Comparison of ENCODE assay signal across 19 mouse cellular contexts in the genomic region with DNA sequence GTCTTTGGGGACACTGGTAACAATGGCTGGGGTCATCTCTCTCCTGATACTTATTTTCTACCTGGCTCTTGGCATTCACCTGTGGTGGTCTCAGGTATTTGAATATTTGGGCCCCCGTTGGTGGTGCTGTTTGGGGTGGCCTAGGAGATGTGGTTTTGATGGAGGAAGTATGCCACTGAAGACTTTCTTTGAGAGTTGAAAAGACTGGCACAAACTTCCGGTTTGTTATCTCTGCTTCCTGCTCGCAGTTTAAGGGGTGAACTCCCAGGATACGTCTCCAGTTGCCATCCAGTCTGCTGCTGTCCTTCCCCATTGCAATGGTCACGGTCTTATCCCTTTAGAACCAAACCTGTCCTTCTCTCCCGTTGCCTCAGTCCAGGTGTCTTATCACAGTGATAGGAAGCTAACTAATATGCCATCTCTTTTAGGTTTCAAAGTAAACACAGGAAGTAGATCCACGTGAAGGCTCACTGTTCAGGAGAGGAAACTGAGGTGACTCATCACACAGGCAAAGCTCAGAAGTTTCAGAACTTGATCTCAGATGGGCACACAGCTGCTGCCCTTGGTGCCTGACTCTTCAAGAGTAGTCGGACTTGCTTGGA. TPM values are rescaled to one million over a fixed set of nuclear protein-coding genes. Genes with fewer than 3 reads are reported as not detected.
DNase-seq lines count a peak whose midpoint lies in the region; ATAC-seq and TF ChIP-seq lines count a peak whose summit lies in the region.
"Had no signal": no experiment of that assay in that cellular context is flagged by ENCODE, and none has a peak within 500 bp of the region (broad histone marks: within the 10 kb centered on the region; RNA-seq: fewer than 3 reads in every experiment).

No protein-coding gene starts in this region.

- no peak for TF ChIP-seq CTCF in forebrain, postnatal 0 days (IDR thresholded peaks at IDR 0.05; ENCODE audit: low read depth)

- DNase-seq in 416B (ENCODE audit: low read depth): peak; percentile 85
- DNase-seq in thymus, postnatal 14 days: peak; percentile 47
- DNase-seq in kidney, postnatal 14 days: no peak
- DNase-seq in left cerebral cortex, adult 9 months (ENCODE audit: low spot score in 2 of 2): no peak
- no peak for DNase-seq in forebrain, postnatal 0 days
- DNase-seq: adrenal gland, postnatal 25 days; cerebellum, adult 11 months; gastrocnemius, postnatal 14 days; heart, adult 2 months had no signal

- peaks cover 62% of the 10 kb centered on the region for H3K4me1 ChIP-seq in megakaryocyte, embryonic 14.5 days
- no peaks in the 10 kb centered on the region for H3K4me1 ChIP-seq in forebrain, postnatal 0 days (ENCODE audit: insufficient read depth)
- H3K4me1 ChIP-seq in midbrain, embryonic 15.5 days: no peaks in the 10 kb centered on the region
- H3K4me1 ChIP-seq: embryonic facial prominence, embryonic 15.5 days; limb, embryonic 12.5 days; liver, embryonic 12.5 days had no signal

- H3K4me3 ChIP-seq in megakaryocyte, embryonic 14.5 days (replicated peaks): peak overlapping the region; percentile 69
- no peak overlapping the region for H3K4me3 ChIP-seq in forebrain, postnatal 0 days (ENCODE audit: low read depth, low read length)
- no peak overlapping the region for H3K4me3 ChIP-seq in midbrain, embryonic 15.5 days
- H3K4me3 ChIP-seq: embryonic facial prominence, embryonic 15.5 days; heart, adult 2 months; left cerebral cortex, adult 2 months; limb, embryonic 12.5 days; liver, embryonic 12.5 days had no signal

- 88% methylated on average over 8 of the region's 8 CpGs for WGBS in forebrain, postnatal 0 days
- 91% methylated on average over 8 of the region's 8 CpGs for WGBS in midbrain, embryonic 15.5 days

- H3K27ac ChIP-seq in forebrain, postnatal 0 days (ENCODE audit: low read depth, low read length): no peak overlapping the region
- H3K27ac ChIP-seq in midbrain, embryonic 15.5 days: no peak overlapping the region
- H3K27ac ChIP-seq: embryonic facial prominence, embryonic 15.5 days; heart, adult 2 months; left cerebral cortex, adult 2 months; limb, embryonic 12.5 days; liver, embryonic 12.5 days had no signal

- peak; percentile 78 for ATAC-seq in activated CD4-positive, CD25-positive, alpha-beta regulatory T cell, adult 4 months
- ATAC-seq in forebrain, postnatal 0 days: no peak
- no peak for ATAC-seq in midbrain, embryonic 15.5 days (replicated peaks)
- ATAC-seq: liver, embryonic 12.5 days; Patski had no signal

- no peaks in the 10 kb centered on the region for H3K36me3 ChIP-seq in megakaryocyte, embryonic 14.5 days (replicated peaks; ENCODE audit: low read length)
- H3K36me3 ChIP-seq in forebrain, postnatal 0 days (ENCODE audit: insufficient read depth): no peaks in the 10 kb centered on the region
- H3K36me3 ChIP-seq in midbrain, embryonic 15.5 days (replicated peaks): no peaks in the 10 kb centered on the region
- H3K36me3 ChIP-seq: embryonic facial prominence, embryonic 15.5 days; limb, embryonic 12.5 days; liver, embryonic 12.5 days had no signal

- H3K4me2 ChIP-seq in forebrain, postnatal 0 days (ENCODE audit: low read depth): no peak overlapping the region
- no peak overlapping the region for H3K4me2 ChIP-seq in midbrain, embryonic 15.5 days
- H3K4me2 ChIP-seq: embryonic facial prominence, embryonic 15.5 days; limb, embryonic 12.5 days; liver, embryonic 12.5 days; lung, embryonic 14.5 days; midbrain, embryonic 11.5 days had no signal

- H3K27me3 ChIP-seq in megakaryocyte, embryonic 14.5 days (replicated peaks): no peaks in the 10 kb centered on the region
- H3K27me3 ChIP-seq in forebrain, postnatal 0 days (ENCODE audit: insufficient read depth, low read length): no peaks in the 10 kb centered on the region
- no peaks in the 10 kb centered on the region for H3K27me3 ChIP-seq in midbrain, embryonic 15.5 days (replicated peaks)
- H3K27me3 ChIP-seq: embryonic facial prominence, embryonic 15.5 days; limb, embryonic 12.5 days; liver, embryonic 12.5 days; Patski had no signal

- no peaks in the 10 kb centered on the region for H3K9me3 ChIP-seq in megakaryocyte, embryonic 14.5 days
- H3K9me3 ChIP-seq in forebrain, postnatal 0 days (ENCODE audit: low read length): 0 out of 2 replicates have a peak, but pooled peaks cover 7% of the 10 kb centered on the region
- no peaks in the 10 kb centered on the region for H3K9me3 ChIP-seq in midbrain, embryonic 15.5 days
- H3K9me3 ChIP-seq: embryonic facial prominence, embryonic 15.5 days; limb, embryonic 12.5 days; liver, embryonic 12.5 days had no signal

- H3K9ac ChIP-seq in forebrain, postnatal 0 days: no peak overlapping the region
- no peak overlapping the region for H3K9ac ChIP-seq in midbrain, embryonic 15.5 days
- H3K9ac ChIP-seq: embryonic facial prominence, embryonic 15.5 days; limb, embryonic 12.5 days; liver, embryonic 12.5 days; lung, embryonic 14.5 days had no signal

RNA-seq across cellular contexts. Expression of a gene that starts 56.0 kb away (rescaled TPM):
- 10 to 100 TPM in 1 of 2 experiments, 1 to 10 TPM in 1; 7.5 to 10.5 TPM for polyA plus RNA-seq in activated CD4-positive, CD25-positive, alpha-beta regulatory T cell, adult 4 months (2017; shearing (Covaris generic))
- polyA plus RNA-seq in megakaryocyte, embryonic 14.5 days (2012; ENCODE audit: insufficient read depth, low replicate concordance): 0.97 TPM in 1 of 2 replicates, not detected in the other
- total RNA-seq in forebrain, postnatal 0 days (2014; rRNA removed): 11.4 and 37.0 TPM in 2 replicates
- 3.8 and 4.3 TPM in 2 replicates for polyA plus RNA-seq in forebrain, postnatal 0 days (2015; fragmentation: Nextera tagmentation; extraction: Ambion mirVana)
- polyA plus RNA-seq in midbrain, embryonic 15.5 days (2015; fragmentation: Nextera tagmentation; extraction: Ambion mirVana): 7.3 and 7.6 TPM in 2 replicates

Comparison
In these comparisons a context has a peak if more than half of its experiments do, and no peak if none do; other contexts are left out.
1. DNase-seq: peak in 416B (single experiment) and thymus, postnatal 14 days (single experiment); none in kidney, postnatal 14 days (single experiment), left cerebral cortex, adult 9 months (0 of 2) and forebrain, postnatal 0 days (single experiment).